Mouse (Mus musculus): ENCODE results near the gene Acot11. TPM values are rescaled to one million over a fixed set of nuclear protein-coding genes. Genes with fewer than 3 reads are reported as not detected.

Acot11 gene
- total RNA-seq (2014; fragmentation: Nextera tagmentation) (1.0 and 2.1 TPM in 2 replicates), total RNA-seq (2017) (0.99 and 1.0 TPM in 2 replicates)

DNA sequence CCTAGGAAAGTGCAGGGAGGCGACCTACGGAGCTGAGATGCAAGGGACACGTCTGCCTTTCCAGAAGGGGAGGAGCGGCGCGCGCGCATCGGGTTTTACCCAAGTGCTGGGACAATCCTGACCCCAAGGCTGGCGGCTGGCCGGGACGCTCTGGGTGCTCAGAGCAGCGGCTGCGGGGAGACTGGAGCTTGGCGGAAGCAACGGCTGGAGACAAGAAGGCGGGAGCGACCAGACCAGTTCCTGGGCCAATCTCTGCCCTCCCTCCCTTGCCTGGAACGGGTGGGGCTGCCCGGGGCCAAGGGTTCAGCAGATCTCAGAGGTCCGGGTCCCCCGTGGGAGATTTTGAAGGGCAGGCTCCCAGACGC is at the start of gene Acot11:
TSS of gene Acot11 (minus strand) at position 89 of the 365 bp plus-strand sequence.
- peak; percentile 30; the same call in 1 of the 2 replicates for ATAC-seq (replicated peaks; ENCODE audit: low FRiP score, low TSS enrichment, poor library complexity, severe bottlenecking)

GRCm38 (mm10) chr4:106848290-106849092 is 43.7 kb upstream of the Acot11 start:
- no peak for ATAC-seq (replicated peaks; ENCODE audit: low FRiP score, low TSS enrichment, poor library complexity, severe bottlenecking)

DNA sequence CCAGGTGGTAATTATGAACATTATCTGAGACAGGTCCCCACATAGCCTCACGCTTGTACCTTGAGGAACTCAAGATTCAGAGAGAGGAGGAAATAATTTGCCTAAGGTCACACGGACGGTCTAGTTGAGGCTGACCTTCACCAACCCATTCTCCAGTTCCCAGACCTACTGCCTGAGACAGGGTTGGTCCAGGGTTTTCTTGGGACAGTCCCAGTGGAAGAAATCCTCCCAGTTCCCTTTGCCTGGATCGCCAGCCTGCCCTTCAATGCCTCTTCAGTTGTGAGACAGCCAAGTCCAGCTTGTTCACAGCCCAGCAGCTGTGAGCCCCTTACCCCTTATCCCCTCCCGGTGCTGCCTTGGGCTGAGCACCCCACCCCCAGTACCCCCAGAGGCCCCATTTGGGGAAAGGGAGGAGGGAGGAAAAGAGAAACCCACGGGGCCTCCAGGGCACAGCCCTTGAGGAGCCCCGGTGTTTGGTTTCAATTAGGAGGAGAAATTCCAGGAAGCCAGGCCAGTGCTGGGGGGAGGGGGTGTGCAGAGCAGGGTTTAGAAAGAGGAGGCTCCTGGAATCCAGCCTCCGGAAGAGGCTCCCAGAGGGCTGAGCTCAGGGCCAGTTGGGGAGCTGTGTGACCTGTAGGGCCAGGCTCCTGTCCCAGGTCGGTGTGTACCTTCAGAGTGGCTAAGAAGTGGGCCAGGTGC is 42.9 kb upstream of the Acot11 start:
- ATAC-seq (replicated peaks; ENCODE audit: low FRiP score, low TSS enrichment, poor library complexity, severe bottlenecking) = no peak

GRCm38 (mm10) chr4:106842561-106842960 is 37.8 kb upstream of the Acot11 start:
- ATAC-seq (replicated peaks; ENCODE audit: low FRiP score, low TSS enrichment, poor library complexity, severe bottlenecking) = no peak

GRCm38 (mm10) chr4:106841856-106842255 is 37.1 kb upstream of the Acot11 start:
- no peak for ATAC-seq (replicated peaks; ENCODE audit: low FRiP score, low TSS enrichment, poor library complexity, severe bottlenecking)

GRCm38 (mm10) chr4:106841303-106841702 is 36.5 kb upstream of the Acot11 start:
- no peak for ATAC-seq (replicated peaks; ENCODE audit: low FRiP score, low TSS enrichment, poor library complexity, severe bottlenecking)

DNA sequence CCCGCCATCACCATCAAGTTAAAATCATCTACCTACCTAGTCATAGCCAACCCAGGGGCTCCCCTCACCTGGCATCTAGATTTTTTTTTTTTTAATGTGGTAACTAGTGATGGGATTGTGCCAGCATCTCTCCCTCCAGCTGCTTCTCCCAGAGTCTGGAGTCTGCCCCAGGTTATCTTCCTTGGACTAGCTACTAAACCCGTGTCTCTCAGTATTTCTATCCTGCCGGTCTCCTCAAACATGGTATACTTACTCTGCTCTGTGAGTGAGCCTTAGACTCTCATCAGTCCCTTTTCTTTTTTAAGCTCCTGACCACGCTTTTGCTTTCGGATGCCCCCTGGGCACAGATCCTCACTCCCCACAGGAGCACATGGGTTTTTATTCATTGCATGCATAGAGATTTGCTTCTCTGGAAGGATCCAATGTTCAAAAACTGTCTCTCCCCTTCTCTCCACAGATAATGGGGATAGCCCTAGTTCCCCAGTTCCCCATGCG is 35.9 kb upstream of the Acot11 start:
- ATAC-seq (replicated peaks; ENCODE audit: low FRiP score, low TSS enrichment, poor library complexity, severe bottlenecking) = no peak

- no peak for ATAC-seq (replicated peaks; ENCODE audit: low FRiP score, low TSS enrichment, poor library complexity, severe bottlenecking)
Measured at GRCm38 (mm10) chr4:106839964-106840611, 35.3 kb upstream of the Acot11 start.

DNA sequence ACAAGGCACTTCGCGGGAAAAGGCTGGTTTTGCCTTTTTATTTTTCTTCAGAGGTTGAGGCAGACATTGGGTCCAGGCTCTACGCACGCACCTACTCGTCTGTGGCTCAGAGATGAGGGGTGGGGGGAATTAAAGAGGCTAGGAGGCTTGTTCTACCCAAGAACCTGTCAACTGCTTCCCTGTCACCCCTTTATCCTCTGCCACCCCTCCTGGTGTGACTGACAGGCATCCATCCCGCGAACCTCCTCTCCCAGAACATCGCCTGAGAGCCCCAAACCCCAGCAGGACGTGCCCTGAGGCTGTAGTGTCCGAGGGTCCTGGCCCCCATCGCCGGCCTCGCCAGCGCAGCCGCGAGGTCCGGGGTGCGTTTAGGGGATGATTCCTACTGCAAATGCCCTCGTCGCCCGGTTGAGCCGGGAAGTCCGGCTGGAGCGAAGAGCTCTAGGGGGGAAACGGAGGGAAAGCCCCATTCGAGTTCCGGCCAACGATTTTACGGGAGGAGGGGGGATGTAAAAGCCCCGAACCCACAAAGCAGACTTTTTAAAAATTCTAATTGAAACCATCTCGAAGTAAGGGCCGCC is 34.5 kb upstream of the Acot11 start:
- peak; percentile 16 for ATAC-seq (replicated peaks; ENCODE audit: low FRiP score, low TSS enrichment, poor library complexity, severe bottlenecking)

GRCm38 (mm10) chr4:106838548-106839253 is 33.9 kb upstream of the Acot11 start:
- peak; percentile 74 for ATAC-seq (replicated peaks; ENCODE audit: low FRiP score, low TSS enrichment, poor library complexity, severe bottlenecking)

DNA sequence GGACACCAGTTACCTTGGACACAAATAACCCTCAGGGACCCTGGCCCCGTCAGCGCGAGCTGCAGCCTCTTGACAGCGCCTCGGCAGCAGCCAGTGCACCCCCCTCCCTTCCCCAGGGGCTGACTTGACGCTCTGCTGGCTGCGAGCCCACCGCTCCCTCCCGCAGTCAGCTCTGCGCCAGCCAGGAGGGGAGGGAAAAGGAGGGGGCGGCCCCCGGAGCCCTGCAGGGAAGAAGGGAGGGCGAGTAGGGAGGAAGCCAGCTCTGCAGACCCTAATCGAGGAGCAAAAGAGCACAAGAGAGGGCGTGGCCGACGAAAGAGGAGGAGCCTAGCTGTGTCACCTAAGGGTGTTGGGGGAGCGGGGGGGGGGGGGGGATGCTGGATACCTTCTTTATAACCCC is 33.2 kb upstream of the Acot11 start:
- no peak for ATAC-seq (replicated peaks; ENCODE audit: low FRiP score, low TSS enrichment, poor library complexity, severe bottlenecking)

- ATAC-seq (replicated peaks; ENCODE audit: low FRiP score, low TSS enrichment, poor library complexity, severe bottlenecking) = peak; percentile 56
Measured at GRCm38 (mm10) chr4:106837425-106837824, 32.6 kb upstream of the Acot11 start.

DNA sequence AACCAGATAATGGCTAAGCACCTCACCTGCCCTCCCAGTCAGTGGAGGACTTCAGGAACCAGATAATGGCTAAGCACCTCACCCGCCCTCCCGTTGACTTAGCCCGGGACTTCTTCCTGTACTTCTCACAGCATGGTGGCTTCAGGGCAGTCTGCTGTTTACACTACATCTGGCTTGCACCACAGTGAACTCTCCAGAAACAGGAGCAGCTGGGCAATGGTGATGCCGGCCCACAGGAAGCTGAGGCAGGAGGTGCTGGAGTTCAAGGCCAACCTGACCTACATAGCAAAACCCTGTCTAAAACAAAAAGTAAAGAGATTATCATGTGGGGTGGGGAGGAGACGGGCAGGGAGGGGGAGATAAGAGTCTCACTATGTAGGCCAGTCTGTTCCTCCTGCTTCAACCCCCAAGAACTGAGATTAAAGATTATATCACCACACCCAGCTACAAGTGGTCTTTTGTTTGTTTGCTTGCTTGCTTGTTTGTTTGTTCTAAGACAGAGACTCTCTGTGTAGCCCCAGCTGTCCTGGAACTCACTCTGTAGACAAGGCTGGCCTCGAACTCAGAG is 25.8 kb upstream of the Acot11 start:
- peak; percentile 38 for ATAC-seq (replicated peaks; ENCODE audit: low FRiP score, low TSS enrichment, poor library complexity, severe bottlenecking)

DNA sequence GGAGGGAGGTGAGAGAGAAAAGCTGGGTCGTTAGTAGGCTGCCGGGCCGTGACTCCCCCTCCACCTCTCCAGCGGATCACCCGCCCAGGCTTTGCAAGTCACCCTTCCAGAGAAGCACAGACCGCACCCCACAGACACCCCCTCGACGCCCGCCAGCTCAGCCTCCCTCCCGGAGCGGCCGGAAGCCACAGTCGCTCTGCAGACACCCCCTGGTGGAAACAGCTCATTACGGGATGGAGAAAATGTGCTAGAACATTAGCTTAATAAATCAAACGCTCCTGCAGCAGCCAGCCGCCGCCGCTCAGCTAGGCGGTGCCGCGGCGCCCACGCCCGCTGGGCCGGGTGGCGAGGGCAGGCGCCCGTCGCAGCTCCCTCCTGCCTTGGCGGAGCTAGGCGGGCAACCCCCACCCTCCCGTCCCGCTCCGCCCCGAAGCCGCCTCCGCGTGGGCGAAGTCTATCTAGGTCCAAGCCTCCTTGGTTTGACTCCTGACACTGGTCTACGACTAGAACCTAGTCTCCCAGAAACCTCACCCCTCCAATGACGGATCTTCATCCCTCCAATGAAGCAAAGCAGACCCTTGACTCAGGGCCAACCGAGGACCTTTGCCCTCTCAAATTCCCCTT is 23.1 kb upstream of the Acot11 start:
- peak; percentile 93 for ATAC-seq (replicated peaks; ENCODE audit: low FRiP score, low TSS enrichment, poor library complexity, severe bottlenecking)

DNA sequence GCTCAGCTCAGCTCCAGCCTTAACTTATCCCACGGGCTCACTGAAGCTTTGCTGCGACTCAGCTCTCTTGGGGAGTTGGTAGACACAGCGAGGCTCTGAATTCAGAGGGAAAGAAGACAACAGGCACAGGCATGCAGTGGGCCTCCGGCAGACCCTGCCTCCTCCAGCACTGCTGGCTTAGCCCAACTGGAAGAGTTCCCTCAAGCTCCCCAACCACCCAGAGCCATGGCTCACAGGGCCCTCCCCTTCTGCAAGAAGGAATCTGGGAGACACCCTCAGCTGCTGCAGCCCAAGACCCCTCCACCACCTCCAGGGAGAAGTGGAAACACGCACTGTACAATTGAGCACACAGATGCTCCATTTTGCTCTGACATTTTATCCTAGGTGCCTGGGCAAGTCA is 20.4 kb upstream of the Acot11 start:
- no peak for ATAC-seq (replicated peaks; ENCODE audit: low FRiP score, low TSS enrichment, poor library complexity, severe bottlenecking)

DNA sequence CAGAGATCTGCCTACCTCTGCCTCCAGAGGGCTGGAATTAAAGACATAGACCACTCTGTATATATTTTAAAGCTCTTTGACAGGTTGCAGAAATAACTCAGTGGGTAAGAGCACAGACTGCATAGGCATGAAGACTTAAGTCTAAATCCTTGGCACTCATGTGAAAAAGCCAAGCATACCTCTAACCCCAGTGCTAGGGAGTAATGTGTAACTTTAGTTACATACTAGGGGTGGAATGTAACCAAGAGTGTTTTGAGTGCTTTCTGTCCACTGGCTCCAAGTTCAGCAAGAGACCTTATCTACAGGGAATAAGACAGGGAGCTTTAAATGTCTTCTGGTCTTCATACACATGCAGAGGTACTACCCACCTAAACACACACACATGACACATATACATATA is 14.6 kb upstream of the Acot11 start:
- ATAC-seq (replicated peaks; ENCODE audit: low FRiP score, low TSS enrichment, poor library complexity, severe bottlenecking) = no peak

DNA sequence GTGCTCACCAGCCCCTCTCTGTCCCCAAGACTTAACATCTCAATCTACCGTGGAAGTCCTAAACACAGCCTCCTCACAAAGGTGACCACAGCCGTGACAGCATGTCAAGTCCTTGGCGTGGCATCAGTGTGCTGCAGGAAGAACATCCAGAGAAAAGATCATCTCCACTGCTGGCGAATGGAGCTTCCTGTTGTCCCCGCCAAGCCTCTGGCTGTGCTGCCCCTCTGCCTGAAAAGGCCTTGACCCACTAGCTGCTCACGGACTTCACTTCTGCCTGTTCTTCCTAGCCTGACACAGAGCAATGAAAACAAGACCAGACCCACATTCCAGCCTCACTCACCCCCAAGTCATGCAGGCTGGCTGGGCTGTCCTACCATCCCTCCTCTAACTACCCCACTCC is 13.5 kb upstream of the Acot11 start:
- ATAC-seq (replicated peaks; ENCODE audit: low FRiP score, low TSS enrichment, poor library complexity, severe bottlenecking) = no peak

GRCm38 (mm10) chr4:106817017-106817416 is 12.2 kb upstream of the Acot11 start:
- no peak for ATAC-seq (replicated peaks; ENCODE audit: low FRiP score, low TSS enrichment, poor library complexity, severe bottlenecking)

All from megakaryocyte-erythroid progenitor cell, adult 5-6 weeks (primary cell).